Mouse (Mus musculus): ENCODE measurements around the gene Exoc6.

Gene Exoc6

GRCm38 (mm10) chr19:37726585-37726984 lies 176.4 kb downstream of the Exoc6 start:
- DNase-seq (ENCODE audit: low spot score in 2 of 2), result no peak

GRCm38 (mm10) chr19:37727366-37727765 lies 177.1 kb downstream of the Exoc6 start:
- DNase-seq (ENCODE audit: low spot score in 2 of 2), result no peak

All from right cerebral cortex, postnatal 10 days (tissue).